Mouse (Mus musculus) liver, embryonic 16.5 days (tissue): Measurements from ENCODE around the gene Alg9. TPM values are rescaled to one million over a fixed set of nuclear protein-coding genes. Genes with fewer than 3 reads are reported as not detected.

Experiments
- ATAC-seq: fragments of 200-750 bp; cut with Nextera tagmentation; 2 replicates; pipeline ENCODE4 v1.8.0; 2017; ENCODE audit warnings: low read depth, mild to moderate bottlenecking, moderate number of reproducible peaks, moderate library complexity
- H3K27ac ChIP-seq: fragments of 300-500 bp; sonication (generic); 2 replicates; pipeline ENCODE4 v1.5.1; 2014; ENCODE audit warnings: mild to moderate bottlenecking, low read length
- H3K27me3 ChIP-seq: fragments of 300-500 bp; sonication (generic); 2 replicates; pipeline ENCODE4 v1.6.1; 2014; ENCODE audit warnings: low read depth, low read length, mixed read lengths; ENCODE audit not compliant: control insufficient read depth, insufficient read depth
- H3K36me3 ChIP-seq: fragments of 300-500 bp; sonication (generic); 2 replicates; pipeline ENCODE4 v1.6.1; 2014; ENCODE audit warnings: mild to moderate bottlenecking; ENCODE audit not compliant: control insufficient read depth, insufficient read depth
- H3K4me1 ChIP-seq: fragments of 300-500 bp; sonication (generic); 2 replicates; pipeline ENCODE4 v1.6.1; 2014; ENCODE audit warnings: low read depth, low read length, mixed read lengths; ENCODE audit not compliant: control insufficient read depth
- H3K4me2 ChIP-seq: fragments of 300-500 bp; sonication (generic); 2 replicates; pipeline ENCODE4 v1.6.1; 2014; ENCODE audit warnings: low read depth, low read length, mixed read lengths
- H3K4me3 ChIP-seq: fragments of 300-500 bp; sonication (generic); 2 replicates; pipeline ENCODE4 v1.5.1; 2014; ENCODE audit warnings: low read depth, mild to moderate bottlenecking, low read length
- H3K9ac ChIP-seq: fragments of 300-500 bp; sonication (generic); 2 replicates; pipeline ENCODE4 v1.6.1; 2014; ENCODE audit warnings: low read depth, low read length
- H3K9me3 ChIP-seq: fragments of 300-500 bp; sonication (generic); replicated peaks from 2 replicates; pipeline ENCODE4 v1.6.1; 2016; ENCODE audit warnings: low read length; ENCODE audit not compliant: control insufficient read depth
- WGBS: fragments of 180-500 bp; shearing (Covaris S2); extraction: QIAGEN DNeasy Blood & Tissue Kit; methylation state at CpG from one replicate; pipeline ENCODE4 v1.1.7; 2014; ENCODE audit not compliant: insufficient replicate concordance; 5-methylcytosine and 5-hydroxymethylcytosine counted together
- polyA plus RNA-seq: library from polyadenylated mRNA; unstranded; fragments of >200 nt; fragmentation: Nextera tagmentation; extraction: Ambion mirVana; gene quantifications from 2 replicates; pipeline ENCODE4 v1.2.1, GENCODE M21; 2015

Alg9 gene
- polyA plus RNA-seq, 1 experiment from 2014 or later = 13.2 TPM

- Histone ChIP-seq H3K36me3 (no peaks in the 10 kb centered on the region), H3K4me2 (no peak overlapping the region), H3K27me3 (no peaks in the 10 kb centered on the region), H3K4me1 (peaks cover 58% of the 10 kb centered on the region), H3K9ac (no peak overlapping the region), H3K9me3 (no peaks in the 10 kb centered on the region), H3K4me3 (no peak overlapping the region), H3K27ac (peak overlapping the region; percentile 6; the same call in 1 of the 2 replicates)
- ATAC-seq = no peak
- 51% methylated on average over 9 of the region's 9 CpGs for WGBS
These were observed 74.9 kb downstream of the Alg9 start for GRCm38 (mm10) chr9:50849755-50850154.

GRCm38 (mm10) chr9:50850271-50850670, 75.5 kb downstream of the Alg9 start:
- Histone ChIP-seq H3K9ac (no peak overlapping the region), H3K4me1 (peaks cover 62% of the 10 kb centered on the region), H3K4me3 (no peak overlapping the region)

GRCm38 (mm10) chr9:50850713-50851112, 75.9 kb downstream of the Alg9 start:
- ATAC-seq = no peak
- no peak overlapping the region; the same call in 1 of the 2 replicates for H3K4me2 ChIP-seq
- WGBS = 24% methylated on average over 8 of the region's 8 CpGs
- H3K4me3 ChIP-seq = no peak overlapping the region
- peaks cover 67% of the 10 kb centered on the region for H3K4me1 ChIP-seq
- no peaks in the 10 kb centered on the region for H3K27me3 ChIP-seq
- H3K9me3 ChIP-seq = no peaks in the 10 kb centered on the region
- peak overlapping the region; percentile 26; the same call in 1 of the 2 replicates for H3K9ac ChIP-seq
- H3K36me3 ChIP-seq = no peaks in the 10 kb centered on the region
- no peak overlapping the region for H3K27ac ChIP-seq

More at GRCm38 (mm10) chr9:50850271-50850670, 75.5 kb downstream of the Alg9 start:
- Histone ChIP-seq H3K36me3 (no peaks in the 10 kb centered on the region), H3K9me3 (no peaks in the 10 kb centered on the region), H3K27me3 (no peaks in the 10 kb centered on the region), H3K27ac (no peak overlapping the region), H3K4me2 (no peak overlapping the region)
- 62% methylated on average over 11 of the region's 11 CpGs for WGBS
- no peak for ATAC-seq

GRCm38 (mm10) chr9:50852634-50853349, 78.0 kb downstream of the Alg9 start:
- peak overlapping the region; percentile 94 for H3K27ac ChIP-seq
- no peaks in the 10 kb centered on the region for H3K9me3 ChIP-seq
- H3K4me1 ChIP-seq = peaks cover 77% of the 10 kb centered on the region
- H3K27me3 ChIP-seq = no peaks in the 10 kb centered on the region
- no peaks in the 10 kb centered on the region for H3K36me3 ChIP-seq
- H3K4me3 ChIP-seq = no peak overlapping the region
- peak overlapping the region; percentile 6 for H3K4me2 ChIP-seq
- ATAC-seq = no peak
- 61% methylated on average over 17 of the region's 17 CpGs for WGBS
- H3K9ac ChIP-seq = peak overlapping the region; percentile 26

GRCm38 (mm10) chr9:50854376-50854775, 79.6 kb downstream of the Alg9 start:
- ATAC-seq = peak; percentile 84
- Histone ChIP-seq H3K4me2 (peak overlapping the region; percentile 86), H3K4me1 (peaks cover 70% of the 10 kb centered on the region), H3K9me3 (no peaks in the 10 kb centered on the region), H3K4me3 (peak overlapping the region; percentile 47), H3K36me3 (peaks cover 5% of the 10 kb centered on the region), H3K9ac (peak overlapping the region; percentile 65), H3K27me3 (no peaks in the 10 kb centered on the region), H3K27ac (peak overlapping the region; percentile 94)
- WGBS = 24% methylated on average over 8 of the region's 8 CpGs

GRCm38 (mm10) chr9:50855133-50855766, 80.4 kb downstream of the Alg9 start:
- Histone ChIP-seq H3K9ac (peak overlapping the region; percentile 91), H3K27me3 (no peaks in the 10 kb centered on the region), H3K4me2 (peak overlapping the region; percentile 86), H3K4me3 (peak overlapping the region; percentile 95), H3K27ac (peak overlapping the region; percentile 94), H3K9me3 (no peaks in the 10 kb centered on the region), H3K36me3 (peaks cover 14% of the 10 kb centered on the region), H3K4me1 (peaks cover 63% of the 10 kb centered on the region)
- ATAC-seq = peak; percentile 41
- 29% methylated on average over 5 of the region's 5 CpGs for WGBS

- H3K4me1 ChIP-seq = peaks cover 59% of the 10 kb centered on the region
- no peak for ATAC-seq
- no peaks in the 10 kb centered on the region for H3K9me3 ChIP-seq
- peak overlapping the region; percentile 95 for H3K4me3 ChIP-seq
- WGBS = 39% methylated on average over 5 of the region's 5 CpGs
- H3K27me3 ChIP-seq = no peaks in the 10 kb centered on the region
- H3K4me2 ChIP-seq = peak overlapping the region; percentile 86
- peak overlapping the region; percentile 94 for H3K27ac ChIP-seq
- H3K36me3 ChIP-seq = peaks cover 19% of the 10 kb centered on the region
- H3K9ac ChIP-seq = peak overlapping the region; percentile 91
These were observed 81.0 kb downstream of the Alg9 start for GRCm38 (mm10) chr9:50855780-50856179.

- peak overlapping the region; percentile 95 for H3K4me3 ChIP-seq
- no peaks in the 10 kb centered on the region for H3K27me3 ChIP-seq
- peak overlapping the region; percentile 91 for H3K9ac ChIP-seq
- peak; percentile 71 for ATAC-seq
- 1% methylated on average over 45 of the region's 45 CpGs for WGBS
- peak overlapping the region; percentile 94 for H3K27ac ChIP-seq
- H3K36me3 ChIP-seq = peaks cover 26% of the 10 kb centered on the region
- H3K9me3 ChIP-seq = no peaks in the 10 kb centered on the region
- H3K4me2 ChIP-seq = peak overlapping the region; percentile 86
- peaks cover 54% of the 10 kb centered on the region for H3K4me1 ChIP-seq
These were observed 81.7 kb downstream of the Alg9 start for GRCm38 (mm10) chr9:50856341-50857081.
